Mouse (Mus musculus): ENCODE measurements around the gene Sf3a2.

The Sf3a2 gene

GRCm38 (mm10) chr10:80848571-80848970 lies 50.6 kb downstream of the Sf3a2 start:
- DNase-seq (ENCODE audit: low spot score): no peak

All from ovary, postnatal 10 days (tissue).